Mouse (Mus musculus): Measurements from ENCODE around the gene Gm20481.
"Not testable (repeated sequence)": the region's sequence is repeated elsewhere in the genome, so short reads cannot be mapped to it uniquely, and the experiment has no call there.

Gm20481 gene

GRCm38 (mm10) chr17:34951636-34952377 is 17.9 kb upstream of the Gm20481 start:
- DNase-seq, result peak; percentile 13

GRCm38 (mm10) chr17:34952378-34953040 is 17.2 kb upstream of the Gm20481 start:
- peak; percentile 89 for DNase-seq

GRCm38 (mm10) chr17:34953258-34953657 is 16.5 kb upstream of the Gm20481 start:
- DNase-seq, result no peak

GRCm38 (mm10) chr17:34953904-34954303 is 15.8 kb upstream of the Gm20481 start:
- DNase-seq, result no peak

- DNase-seq, result no peak
These were observed 14.9 kb upstream of the Gm20481 start for GRCm38 (mm10) chr17:34954831-34955230.

GRCm38 (mm10) chr17:34955884-34956283 is 13.8 kb upstream of the Gm20481 start:
- no peak for DNase-seq

- peak; percentile 19 for DNase-seq
These were observed 13.4 kb upstream of the Gm20481 start for GRCm38 (mm10) chr17:34956340-34956739.

- DNase-seq, result not testable (repeated sequence)
These were observed 12.4 kb upstream of the Gm20481 start for GRCm38 (mm10) chr17:34957291-34957690.

- DNase-seq, result not testable (repeated sequence)
These were observed 11.7 kb upstream of the Gm20481 start for GRCm38 (mm10) chr17:34957966-34958365.

GRCm38 (mm10) chr17:34958734-34959129 is 11.0 kb upstream of the Gm20481 start:
- DNase-seq, result not testable (repeated sequence)

- peak; percentile 89 for DNase-seq
These were observed 10.5 kb upstream of the Gm20481 start, which contains the start of gene Hspa1b for GRCm38 (mm10) chr17:34959130-34959778. Hspa1b (minus strand) TSS chr17:34959238.

- peak; percentile 43 for DNase-seq
These were observed 9.7 kb upstream of the Gm20481 start for GRCm38 (mm10) chr17:34959881-34960515.

- no peak for DNase-seq
These were observed 8.8 kb upstream of the Gm20481 start for GRCm38 (mm10) chr17:34960702-34961493.

- DNase-seq, result no peak
These were observed 7.6 kb upstream of the Gm20481 start for GRCm38 (mm10) chr17:34962125-34962524.

- DNase-seq, result no peak
These were observed 6.9 kb upstream of the Gm20481 start for GRCm38 (mm10) chr17:34962841-34963240.

GRCm38 (mm10) chr17:34964640-34965049 is 5.1 kb upstream of the Gm20481 start:
- no peak for DNase-seq

- no peak for DNase-seq
These were observed 4.1 kb upstream of the Gm20481 start for GRCm38 (mm10) chr17:34965627-34966026.

GRCm38 (mm10) chr17:34970850-34971249 is 1.1 kb downstream of the Gm20481 start:
- DNase-seq, result not testable (repeated sequence)

- DNase-seq, result not testable (repeated sequence)
These were observed 2.0 kb downstream of the Gm20481 start for GRCm38 (mm10) chr17:34971694-34972068.

GRCm38 (mm10) chr17:34972069-34972749 is 2.5 kb downstream of the Gm20481 start, which contains the start of the genes Hspa1a and Hspa1l:
Hspa1a (minus strand) TSS chr17:34972156.
Hspa1l (plus strand) TSS chr17:34972703.
- DNase-seq, result peak; percentile 80
